Mouse (Mus musculus) intestine, postnatal 0 days (tissue): ENCODE measurements around the gene Lrig1. TPM values are rescaled to one million over a fixed set of nuclear protein-coding genes. Genes with fewer than 3 reads are reported as not detected.
A peak's percentile ranks its signal among the peaks of the same experiment; 100 is the strongest.

Source experiments
- ATAC-seq: fragments of 200-750 bp; cut with Nextera tagmentation; 2 replicates; pipeline ENCODE4 v1.8.0; 2017; ENCODE audit warnings: mild to moderate bottlenecking, moderate TSS enrichment, moderate library complexity
- H3K27ac ChIP-seq: fragments of 300-500 bp; sonication (generic); 2 replicates; pipeline ENCODE4 v1.5.1; 2014; ENCODE audit warnings: mild to moderate bottlenecking, low read depth, low read length, moderate library complexity
- H3K27me3 ChIP-seq: fragments of 300-500 bp; sonication (generic); replicated peaks from 2 replicates; pipeline ENCODE4 v1.6.1; 2014; ENCODE audit warnings: low read length, mixed read lengths; ENCODE audit not compliant: control insufficient read depth, insufficient read depth
- H3K36me3 ChIP-seq: fragments of 300-500 bp; sonication (generic); 2 replicates; pipeline ENCODE4 v1.6.1; 2014; ENCODE audit warnings: mild to moderate bottlenecking, moderate library complexity; ENCODE audit not compliant: control insufficient read depth, insufficient read depth
- H3K4me1 ChIP-seq: fragments of 300-500 bp; sonication (generic); replicated peaks from 2 replicates; pipeline ENCODE4 v1.6.1; 2014; ENCODE audit warnings: antibody characterized with exemption, low read length, mixed read lengths; ENCODE audit not compliant: control insufficient read depth, insufficient read depth
- H3K4me2 ChIP-seq: fragments of 300-500 bp; sonication (generic); replicated peaks from 2 replicates; pipeline ENCODE4 v1.6.1; 2014; ENCODE audit warnings: low read depth, mild to moderate bottlenecking, moderate library complexity
- H3K4me3 ChIP-seq: fragments of 300-500 bp; sonication (generic); 2 replicates; pipeline ENCODE4 v1.5.1; 2014; ENCODE audit warnings: low read depth, low read length
- H3K9ac ChIP-seq: fragments of 300-500 bp; sonication (generic); 2 replicates; pipeline ENCODE4 v1.6.1; 2014; ENCODE audit warnings: mild to moderate bottlenecking, low read depth, low read length
- H3K9me3 ChIP-seq: fragments of 300-500 bp; sonication (generic); 2 replicates; pipeline ENCODE4 v1.6.1; 2016; ENCODE audit warnings: mixed run types; ENCODE audit not compliant: control insufficient read depth
- CTCF ChIP-seq: sonication (generic); IDR thresholded peaks from 2 replicates; pipeline ENCODE4 v1.5.1; 2016; ENCODE audit warnings: low read depth, mild to moderate bottlenecking, control low read depth, antibody characterized with exemption, moderate library complexity
- WGBS: fragments of 180-500 bp; shearing (Covaris S2); extraction: QIAGEN DNeasy Blood & Tissue Kit; methylation state at CpG from one replicate; pipeline ENCODE4 v1.1.7; 2014; 5-methylcytosine and 5-hydroxymethylcytosine counted together
- polyA plus RNA-seq: library from polyadenylated mRNA; unstranded; fragments of >200 nt; fragmentation: Nextera tagmentation; extraction: Ambion mirVana; gene quantifications from 2 replicates; pipeline ENCODE4 v1.2.1, GENCODE M21; 2015

The Lrig1 gene
- polyA plus RNA-seq, 1 experiment from 2014 or later: 13.4 TPM

DNA sequence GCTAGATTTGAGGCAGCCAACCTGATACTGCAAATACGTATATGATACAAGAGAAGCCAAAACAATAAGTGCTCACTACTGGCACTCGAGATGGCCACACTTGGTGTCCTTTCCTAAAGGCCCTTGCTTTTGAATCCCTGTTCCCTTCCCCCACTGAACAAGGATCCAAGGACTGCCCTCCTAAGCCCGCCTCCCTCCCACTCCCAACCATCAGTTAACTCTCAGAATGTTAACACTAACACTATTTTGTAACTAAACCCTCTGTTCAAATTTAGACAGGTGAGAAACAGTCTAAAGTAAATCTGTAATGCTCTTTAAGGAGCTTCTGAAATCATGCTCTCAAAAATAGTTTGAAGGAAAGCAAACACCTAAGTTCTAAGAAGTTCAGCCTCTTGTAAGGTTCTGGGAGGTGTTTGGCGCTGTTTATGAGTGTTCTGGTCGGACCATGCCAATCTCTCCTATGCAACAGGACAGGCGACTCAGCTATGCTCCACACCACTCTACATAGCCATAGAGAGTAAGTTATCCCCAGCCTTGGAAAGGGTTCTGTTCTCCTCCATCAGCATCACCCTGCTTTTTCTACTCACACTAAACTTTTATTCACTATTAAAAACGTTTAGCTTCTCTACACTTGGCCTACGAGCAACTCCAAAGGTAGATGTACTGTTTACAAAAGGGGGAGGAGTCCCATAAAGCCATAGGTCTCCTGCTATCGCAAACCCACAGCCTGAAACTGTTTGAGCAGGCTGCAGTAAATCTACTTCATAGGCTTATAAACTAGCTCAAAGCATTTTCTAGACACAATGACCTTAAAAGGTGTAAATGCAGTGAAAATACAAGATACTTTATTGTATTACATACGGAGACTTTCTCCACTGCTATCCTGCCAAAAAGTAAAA is 3.5 kb downstream of the Lrig1 start:
- TF ChIP-seq CTCF: no peak
- Histone ChIP-seq H3K9me3 (no peaks in the 10 kb centered on the region), H3K4me1 (peaks cover 12% of the 10 kb centered on the region), H3K27ac (no peak overlapping the region; the same call in none of the 2 replicates), H3K4me3 (peak overlapping the region; percentile 94), H3K27me3 (no peaks in the 10 kb centered on the region), H3K4me2 (peak overlapping the region; percentile 77), H3K36me3 (no peaks in the 10 kb centered on the region), H3K9ac (peak overlapping the region; percentile 11; the same call in 1 of the 2 replicates)
- no peak for ATAC-seq
- WGBS: 32% methylated on average over 10 of the region's 10 CpGs

DNA sequence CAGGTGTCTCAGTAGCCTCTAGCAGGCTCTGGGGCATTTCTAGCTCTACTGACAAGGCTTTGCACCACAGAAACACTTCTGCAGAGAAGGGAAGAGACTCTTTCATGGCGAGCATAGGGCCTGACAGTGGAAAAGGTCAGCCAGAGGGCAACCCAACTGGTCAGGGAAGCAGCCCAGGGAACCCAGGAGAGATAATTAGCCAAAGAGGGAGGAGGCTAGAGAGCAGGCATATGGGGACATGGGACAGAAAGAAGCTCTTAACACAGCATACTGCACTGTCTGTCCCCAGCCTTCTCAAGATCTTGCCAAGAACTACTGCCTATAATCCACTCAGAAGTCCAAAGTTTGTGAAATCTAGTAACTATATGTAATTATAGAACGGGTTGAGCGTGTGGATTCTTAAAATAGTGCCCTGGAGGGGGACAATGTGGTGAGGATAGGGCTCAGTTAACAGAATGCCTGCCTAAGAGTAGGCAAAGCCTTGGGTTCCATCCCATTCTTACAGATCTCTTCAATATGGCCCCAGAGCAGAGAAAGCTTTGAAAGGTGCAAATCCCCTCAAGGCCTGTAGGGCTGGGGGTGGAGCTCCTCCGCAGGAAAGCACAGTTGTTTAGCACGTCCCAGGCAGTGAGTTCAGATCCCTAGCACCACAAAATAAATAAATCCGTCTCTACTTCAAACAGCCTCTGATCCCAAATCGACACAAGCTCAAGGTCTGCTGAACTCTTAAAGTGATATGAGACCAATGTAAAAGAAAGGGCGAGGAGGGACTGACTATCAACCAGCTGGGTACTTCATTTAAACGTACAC is 4.6 kb downstream of the Lrig1 start:
- Histone ChIP-seq H3K36me3 (no peaks in the 10 kb centered on the region), H3K4me1 (peaks cover 12% of the 10 kb centered on the region), H3K9me3 (no peaks in the 10 kb centered on the region), H3K4me2 (peak overlapping the region; percentile 51), H3K4me3 (no peak overlapping the region), H3K9ac (no peak overlapping the region), H3K27me3 (no peaks in the 10 kb centered on the region), H3K27ac (peak overlapping the region; percentile 35; the same call in 1 of the 2 replicates)
- WGBS: 30% methylated on average over 9 of the region's 9 CpGs
- peak; percentile 38; the same call in 1 of the 2 replicates for TF ChIP-seq CTCF
- ATAC-seq: no peak

DNA sequence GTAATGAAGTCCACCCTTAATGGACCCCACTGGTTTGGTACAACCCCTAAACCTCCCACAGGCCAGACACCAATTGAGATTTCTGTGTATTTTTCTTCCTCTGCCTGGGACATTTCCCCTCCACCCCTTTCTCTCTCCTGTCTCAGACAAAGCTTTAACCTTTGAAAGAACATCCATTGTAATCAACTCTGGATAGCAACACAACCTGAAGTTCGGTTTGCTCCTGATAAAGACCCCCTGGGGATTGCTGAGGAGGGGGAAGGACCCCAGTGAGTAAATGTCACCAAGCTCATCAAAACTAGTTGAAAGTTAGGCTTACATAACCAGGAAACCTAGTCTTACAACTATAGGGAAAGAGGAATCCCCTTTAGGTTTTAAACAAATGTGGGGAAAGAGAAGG is 5.5 kb downstream of the Lrig1 start:
- TF ChIP-seq CTCF: no peak
- H3K4me1 ChIP-seq: peaks cover 12% of the 10 kb centered on the region
- no peak for ATAC-seq
- 0 out of 2 replicates have a peak overlapping the region, but pooled peaks have one; percentile 35 for H3K27ac ChIP-seq
- H3K4me2 ChIP-seq: peak overlapping the region; percentile 51
- H3K9me3 ChIP-seq: no peaks in the 10 kb centered on the region
- H3K27me3 ChIP-seq: no peaks in the 10 kb centered on the region
- no peaks in the 10 kb centered on the region for H3K36me3 ChIP-seq
- H3K4me3 ChIP-seq: no peak overlapping the region
- WGBS: 9% methylated on average over 1 of the region's 1 CpGs
- H3K9ac ChIP-seq: no peak overlapping the region

DNA sequence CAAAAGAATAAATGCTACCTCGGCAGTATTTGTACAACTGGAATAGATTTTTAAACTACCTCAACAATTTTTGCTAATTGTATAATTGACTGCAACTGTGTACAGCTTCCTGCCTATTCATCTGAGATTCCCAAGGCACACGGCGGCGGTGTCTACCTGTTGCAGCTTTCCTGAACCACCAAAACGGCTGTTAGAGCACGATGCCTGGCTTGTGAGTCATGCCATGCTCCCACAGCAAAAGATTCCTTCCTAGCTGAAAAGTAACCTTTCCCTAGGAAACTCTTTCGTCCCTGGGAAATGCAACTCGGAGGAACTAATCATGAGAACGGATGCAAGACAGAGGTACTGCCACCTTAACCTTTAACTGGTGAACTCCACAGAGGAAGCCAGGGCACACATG is 6.9 kb downstream of the Lrig1 start:
- peak overlapping the region; percentile 21; the same call in 1 of the 2 replicates for H3K27ac ChIP-seq
- peak overlapping the region; percentile 0; the same call in 1 of the 2 replicates for H3K4me3 ChIP-seq
- no peak for TF ChIP-seq CTCF
- no peaks in the 10 kb centered on the region for H3K27me3 ChIP-seq
- no peak for ATAC-seq
- WGBS: 54% methylated on average over 9 of the region's 9 CpGs
- no peaks in the 10 kb centered on the region for H3K9me3 ChIP-seq
- H3K9ac ChIP-seq: no peak overlapping the region
- peaks cover 13% of the 10 kb centered on the region for H3K4me1 ChIP-seq
- H3K4me2 ChIP-seq: peak overlapping the region; percentile 51; the same call in 1 of the 2 replicates
- H3K36me3 ChIP-seq: no peaks in the 10 kb centered on the region

DNA sequence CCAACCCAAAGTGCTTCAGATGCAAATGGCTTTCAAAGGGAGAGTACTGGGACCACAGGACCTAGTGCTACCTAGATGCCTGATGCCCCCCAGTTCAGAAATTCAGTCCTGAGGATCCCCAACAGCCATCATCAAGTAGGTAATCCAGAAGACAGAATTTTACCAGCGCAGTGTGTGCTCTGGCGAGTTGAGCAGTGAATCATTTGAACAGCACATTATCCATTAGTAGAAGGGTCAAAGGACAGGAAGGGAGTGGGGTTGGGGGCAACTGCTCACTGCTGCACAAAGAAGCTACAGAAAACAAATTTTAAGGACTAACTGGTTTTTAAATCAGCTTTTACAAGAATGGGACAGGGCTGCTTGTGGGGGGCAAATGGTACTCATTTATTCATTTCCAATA is 8.0 kb downstream of the Lrig1 start:
- 38% methylated on average over 2 of the region's 2 CpGs for WGBS
- H3K4me1 ChIP-seq: peaks cover 19% of the 10 kb centered on the region
- H3K4me3 ChIP-seq: no peak overlapping the region
- no peaks in the 10 kb centered on the region for H3K36me3 ChIP-seq
- no peaks in the 10 kb centered on the region for H3K27me3 ChIP-seq
- no peak overlapping the region for H3K9ac ChIP-seq
- no peak overlapping the region for H3K27ac ChIP-seq
- no peaks in the 10 kb centered on the region for H3K9me3 ChIP-seq
- ATAC-seq: no peak
- no peak for TF ChIP-seq CTCF
- peak overlapping the region; percentile 51 for H3K4me2 ChIP-seq

DNA sequence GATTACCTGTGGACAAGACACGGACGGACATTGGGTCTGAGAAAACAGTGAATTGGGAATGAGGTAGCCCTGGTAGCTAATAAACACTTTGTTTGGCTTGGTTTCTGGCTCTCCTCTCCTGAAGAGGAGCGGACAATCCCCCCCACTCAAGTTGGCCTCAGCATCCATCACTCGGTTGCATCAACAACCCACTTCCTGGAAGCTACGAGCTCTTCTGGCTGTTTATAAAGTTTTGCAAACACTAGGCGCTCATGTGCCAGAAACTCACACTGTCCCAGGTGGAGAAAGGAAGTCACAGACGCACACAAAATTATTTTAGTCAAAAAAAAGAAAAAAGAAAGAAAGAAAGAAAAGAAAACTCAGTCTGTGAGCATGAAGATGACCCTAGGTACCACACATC is 9.7 kb downstream of the Lrig1 start:
- H3K36me3 ChIP-seq: no peaks in the 10 kb centered on the region
- peaks cover 18% of the 10 kb centered on the region for H3K4me1 ChIP-seq
- ATAC-seq: no peak
- H3K27me3 ChIP-seq: no peaks in the 10 kb centered on the region
- no peak overlapping the region for H3K4me3 ChIP-seq
- H3K9me3 ChIP-seq: no peaks in the 10 kb centered on the region
- peak overlapping the region; percentile 10 for H3K4me2 ChIP-seq
- no peak overlapping the region for H3K27ac ChIP-seq
- no peak overlapping the region for H3K9ac ChIP-seq
- TF ChIP-seq CTCF: no peak
- WGBS: 39% methylated on average over 7 of the region's 7 CpGs
